Mouse (Mus musculus) liver, adult 2 months (tissue): ENCODE measurements around the gene Ctsd.

ENCODE experiments used
- CTCF ChIP-seq: fragments of 200-500 bp; IDR thresholded peaks from 2 replicates; pipeline ENCODE4 v1.5.1; 2011; ENCODE audit warnings: low read depth, low read length, control low read depth
- POLR2A ChIP-seq: fragments of 200-500 bp; IDR thresholded peaks from 2 replicates; pipeline ENCODE4 v1.6.1; 2011; ENCODE audit warnings: low read length, control low read depth; ENCODE audit not compliant: insufficient read depth; ENCODE audit errors: extremely low read depth

DNA sequence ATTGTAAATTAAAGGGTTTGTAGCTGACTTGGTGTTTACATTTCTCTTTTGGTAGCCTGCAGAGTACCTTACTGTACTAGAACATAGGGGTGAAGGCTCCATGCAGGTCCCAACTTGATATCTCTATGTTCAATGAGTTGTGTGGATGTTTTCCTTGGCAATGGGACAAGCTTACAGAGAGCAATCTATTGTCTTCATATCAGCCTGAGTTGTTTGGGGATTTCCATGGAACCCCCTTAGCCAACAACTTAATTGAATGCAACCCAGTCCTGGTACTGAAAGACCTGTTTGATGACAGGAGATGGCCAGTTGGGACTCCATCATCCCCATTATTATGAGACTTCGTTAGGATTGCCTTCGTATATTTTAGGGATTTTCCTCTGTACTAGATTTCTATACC lies 30.2 kb upstream of the Ctsd start:
- TF ChIP-seq POLR2A: no peak
- no peak for TF ChIP-seq CTCF
